Mouse (Mus musculus): ENCODE data around the gene Kcns3.

GRCm38 (mm10) chr12:11158670-11159069 is 7.8 kb upstream of the Kcns3 start:
- TF ChIP-seq CTCF (IDR thresholded peaks at IDR 0.05) (no peak), POLR2A (IDR thresholded peaks at IDR 0.05; ENCODE audit: insufficient read depth, low read depth, low read length) (no peak)

Measured in heart, adult 2 months (tissue).